Mouse (Mus musculus): ENCODE results near the gene Steap4. TPM values are rescaled to one million over a fixed set of nuclear protein-coding genes. Genes with fewer than 3 reads are reported as not detected.

The Steap4 gene
- polyA plus RNA-seq, 1 experiment from 2014 or later, result 0.12 TPM

DNA sequence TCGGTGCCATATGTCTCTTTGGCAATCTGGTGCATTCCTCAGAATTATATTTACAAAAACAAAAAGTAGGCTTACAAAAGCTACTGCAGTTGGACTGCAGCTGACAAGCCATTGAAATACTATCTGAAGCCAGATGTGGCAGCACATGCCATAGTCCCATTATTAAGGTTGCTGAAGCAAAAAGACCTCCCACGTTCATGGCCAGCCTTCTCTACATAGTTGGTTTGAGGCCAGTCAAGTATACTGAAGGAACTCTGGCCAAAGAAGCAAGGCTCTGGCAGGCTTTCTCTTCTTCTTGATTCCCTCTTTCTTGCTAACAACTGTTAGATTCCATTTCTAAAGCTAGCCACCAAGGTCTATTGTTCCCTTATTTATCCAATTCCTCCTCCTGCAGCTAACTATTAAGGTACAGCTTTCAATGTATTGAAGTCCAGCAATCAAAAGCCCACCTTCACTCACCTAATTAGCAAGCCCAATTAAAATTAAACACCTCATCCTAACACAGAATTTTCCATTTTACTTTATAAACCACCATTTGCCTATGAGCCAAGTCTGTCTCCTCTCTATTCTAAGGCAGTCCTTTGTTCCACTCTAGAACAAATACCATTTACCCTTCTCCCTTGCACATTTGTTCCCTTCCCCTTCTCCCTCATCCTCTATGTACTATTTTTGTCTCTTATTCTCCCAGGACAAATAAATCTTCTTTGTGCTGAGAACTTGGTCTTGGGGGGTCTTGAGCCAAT lies 26.2 kb upstream of the Steap4 start:
- WGBS, result 62% methylated on average over 2 of the region's 2 CpGs
- Histone ChIP-seq H3K27me3 (ENCODE audit: control insufficient read depth, insufficient read depth, low read length) (no peaks in the 10 kb centered on the region), H3K4me2 (no peak overlapping the region), H3K9me3 (ENCODE audit: control insufficient read depth, low read length) (no peaks in the 10 kb centered on the region), H3K9ac (ENCODE audit: low read length) (no peak overlapping the region), H3K4me1 (ENCODE audit: control insufficient read depth, insufficient read depth, low read length) (no peaks in the 10 kb centered on the region), H3K27ac (ENCODE audit: low read depth, low read length) (no peak overlapping the region), H3K36me3 (ENCODE audit: control insufficient read depth, insufficient read depth, low read length) (no peaks in the 10 kb centered on the region), H3K4me3 (ENCODE audit: low read depth, low read length) (no peak overlapping the region)
- no peak for DNase-seq (ENCODE audit: low spot score, missing footprints)
- no peak for ATAC-seq (ENCODE audit: low FRiP score)

DNA sequence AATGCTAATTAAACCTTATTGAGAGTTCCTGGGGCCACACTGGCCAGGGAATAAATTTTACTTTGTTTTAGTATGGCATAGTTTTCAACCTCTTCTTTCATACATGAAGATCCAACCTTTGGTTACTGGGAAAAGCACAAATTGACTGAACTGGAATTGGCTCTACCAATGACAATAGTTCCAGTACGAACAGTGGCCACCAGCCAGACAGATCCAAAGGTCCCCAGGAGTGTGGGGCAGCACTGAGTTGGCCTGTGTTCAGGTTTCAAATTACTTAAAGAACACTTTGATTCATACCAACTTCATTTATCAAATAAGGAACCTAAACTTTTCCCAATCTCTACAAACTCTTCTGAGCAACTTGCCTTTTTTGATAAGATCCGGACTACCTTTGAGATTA lies 5.4 kb upstream of the Steap4 start:
- ATAC-seq (ENCODE audit: low FRiP score) (no peak), DNase-seq (ENCODE audit: low spot score, missing footprints) (no peak)
- no peak overlapping the region for H3K9ac ChIP-seq (ENCODE audit: low read length)
- H3K27ac ChIP-seq (ENCODE audit: low read depth, low read length), result no peak overlapping the region
- H3K4me3 ChIP-seq (ENCODE audit: low read depth, low read length), result no peak overlapping the region
- H3K36me3 ChIP-seq (ENCODE audit: control insufficient read depth, insufficient read depth, low read length), result no peaks in the 10 kb centered on the region
- no peaks in the 10 kb centered on the region for H3K4me1 ChIP-seq (ENCODE audit: control insufficient read depth, insufficient read depth, low read length)
- WGBS, result 80% methylated on average over 2 of the region's 2 CpGs
- H3K4me2 ChIP-seq, result no peak overlapping the region
- H3K27me3 ChIP-seq (ENCODE audit: control insufficient read depth, insufficient read depth, low read length), result no peaks in the 10 kb centered on the region
- no peaks in the 10 kb centered on the region for H3K9me3 ChIP-seq (ENCODE audit: control insufficient read depth, low read length)

DNA sequence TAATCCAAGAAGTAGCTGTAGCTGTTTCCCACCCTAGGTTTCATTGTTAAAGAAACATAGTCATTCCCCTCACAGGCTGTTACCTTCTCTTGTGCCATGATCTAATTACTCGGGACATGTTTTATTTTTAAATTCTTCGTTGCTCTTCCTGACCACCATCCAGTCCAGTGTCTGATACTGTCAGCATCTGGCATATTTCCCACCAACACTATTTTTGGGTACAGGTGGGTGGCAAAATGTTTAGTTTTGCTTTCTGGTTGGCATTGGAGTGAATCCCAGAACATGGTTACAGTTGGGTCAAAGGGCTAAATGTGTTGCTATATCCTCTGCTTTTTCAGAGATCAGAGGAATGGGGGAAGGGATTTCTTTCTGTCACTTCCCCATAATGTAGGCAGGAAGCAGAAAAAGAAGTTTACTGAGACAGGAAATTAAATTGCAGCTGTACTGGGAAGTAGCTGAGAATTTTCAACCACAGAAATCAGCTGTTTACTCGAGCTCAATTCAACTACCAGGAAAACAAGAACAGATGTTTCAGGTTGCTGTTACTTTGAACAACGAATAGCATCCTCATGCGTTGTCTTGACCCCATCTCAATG lies 4.8 kb upstream of the Steap4 start:
- Histone ChIP-seq H3K4me1 (ENCODE audit: control insufficient read depth, insufficient read depth, low read length) (no peaks in the 10 kb centered on the region), H3K9me3 (ENCODE audit: control insufficient read depth, low read length) (no peaks in the 10 kb centered on the region), H3K4me2 (no peak overlapping the region), H3K36me3 (ENCODE audit: control insufficient read depth, insufficient read depth, low read length) (no peaks in the 10 kb centered on the region), H3K27me3 (ENCODE audit: control insufficient read depth, insufficient read depth, low read length) (no peaks in the 10 kb centered on the region), H3K27ac (ENCODE audit: low read depth, low read length) (no peak overlapping the region), H3K9ac (ENCODE audit: low read length) (no peak overlapping the region), H3K4me3 (ENCODE audit: low read depth, low read length) (no peak overlapping the region)
- DNase-seq (ENCODE audit: low spot score, missing footprints) (no peak), ATAC-seq (ENCODE audit: low FRiP score) (no peak)
- WGBS, result 72% methylated on average over 5 of the region's 5 CpGs

DNA sequence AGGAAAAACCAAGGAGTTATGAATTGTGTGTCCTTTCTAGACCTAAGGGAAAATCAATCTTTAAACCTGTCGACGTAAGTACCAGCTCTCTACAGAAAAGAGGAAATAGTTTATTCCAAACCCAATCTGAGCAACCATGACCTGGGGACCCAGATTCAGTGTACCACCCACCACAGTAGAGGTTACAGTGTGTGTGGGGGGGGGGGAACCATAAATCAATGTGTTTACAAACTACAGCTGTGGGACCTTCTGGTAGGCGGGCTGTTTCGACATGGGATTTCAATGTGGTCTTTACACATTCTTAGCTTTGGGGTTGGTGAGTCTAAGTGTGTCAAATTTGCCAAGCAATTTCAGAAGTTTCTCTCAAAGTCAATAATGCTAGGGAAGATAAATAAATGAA lies 2.2 kb upstream of the Steap4 start:
- ATAC-seq (ENCODE audit: low FRiP score) (no peak), DNase-seq (ENCODE audit: low spot score, missing footprints) (no peak)
- Histone ChIP-seq H3K4me1 (ENCODE audit: control insufficient read depth, insufficient read depth, low read length) (no peaks in the 10 kb centered on the region), H3K27ac (ENCODE audit: low read depth, low read length) (no peak overlapping the region), H3K4me2 (no peak overlapping the region), H3K9ac (ENCODE audit: low read length) (no peak overlapping the region), H3K4me3 (ENCODE audit: low read depth, low read length) (no peak overlapping the region), H3K27me3 (ENCODE audit: control insufficient read depth, insufficient read depth, low read length) (no peaks in the 10 kb centered on the region), H3K9me3 (ENCODE audit: control insufficient read depth, low read length) (no peaks in the 10 kb centered on the region), H3K36me3 (ENCODE audit: control insufficient read depth, insufficient read depth, low read length) (no peaks in the 10 kb centered on the region)
- 96% methylated on average over 4 of the region's 4 CpGs for WGBS

DNA sequence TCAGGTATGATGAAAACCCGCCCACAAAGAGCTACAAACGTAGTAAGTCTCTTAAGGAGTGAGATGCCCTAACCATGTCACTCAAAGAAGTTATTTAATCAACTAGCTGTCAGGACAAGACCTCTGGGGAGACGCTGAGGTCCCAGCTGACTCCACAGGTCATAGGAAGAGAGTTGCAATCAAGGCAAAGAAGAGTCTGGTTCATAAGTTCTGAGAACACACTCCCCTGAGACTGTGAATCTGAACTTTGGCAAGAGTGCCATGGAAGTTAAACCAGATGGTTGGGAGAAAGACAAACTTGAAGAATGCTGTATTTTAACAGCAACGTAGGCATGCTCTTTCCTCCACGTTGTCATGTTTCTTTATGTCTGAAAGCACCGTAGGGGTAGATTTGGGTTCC lies 971 bp upstream of the Steap4 start:
- Histone ChIP-seq H3K4me1 (ENCODE audit: control insufficient read depth, insufficient read depth, low read length) (no peaks in the 10 kb centered on the region), H3K4me3 (ENCODE audit: low read depth, low read length) (no peak overlapping the region), H3K27ac (ENCODE audit: low read depth, low read length) (no peak overlapping the region), H3K9ac (ENCODE audit: low read length) (no peak overlapping the region), H3K36me3 (ENCODE audit: control insufficient read depth, insufficient read depth, low read length) (no peaks in the 10 kb centered on the region), H3K9me3 (ENCODE audit: control insufficient read depth, low read length) (no peaks in the 10 kb centered on the region), H3K4me2 (no peak overlapping the region), H3K27me3 (ENCODE audit: control insufficient read depth, insufficient read depth, low read length) (no peaks in the 10 kb centered on the region)
- WGBS, result 89% methylated on average over 6 of the region's 6 CpGs
- ATAC-seq (ENCODE audit: low FRiP score) (no peak), DNase-seq (ENCODE audit: low spot score, missing footprints) (no peak)

DNA sequence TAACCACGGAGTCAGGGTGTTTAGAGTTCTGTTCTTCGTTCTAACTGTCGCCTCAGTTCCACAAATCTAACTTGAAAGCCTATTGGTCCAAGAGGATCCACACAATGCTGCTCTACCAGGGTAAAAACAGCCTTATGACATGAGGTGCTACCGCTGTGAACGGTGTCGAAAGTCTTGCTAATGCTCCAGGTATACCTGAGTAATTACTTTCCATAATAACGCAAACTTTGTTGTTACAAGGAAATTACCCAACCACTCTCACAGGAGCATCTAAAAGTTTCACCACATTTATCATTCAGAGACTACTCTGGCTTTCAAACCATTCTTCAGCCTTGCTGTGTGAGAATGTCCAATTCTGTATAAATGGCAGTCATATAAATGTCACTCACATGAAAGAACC lies 856 bp downstream of the Steap4 start:
- H3K4me2 ChIP-seq, result no peak overlapping the region
- ATAC-seq (ENCODE audit: low FRiP score) (no peak), DNase-seq (ENCODE audit: low spot score, missing footprints) (no peak)
- H3K4me1 ChIP-seq (ENCODE audit: control insufficient read depth, insufficient read depth, low read length), result no peaks in the 10 kb centered on the region
- H3K27ac ChIP-seq (ENCODE audit: low read depth, low read length), result no peak overlapping the region
- no peaks in the 10 kb centered on the region for H3K36me3 ChIP-seq (ENCODE audit: control insufficient read depth, insufficient read depth, low read length)
- no peaks in the 10 kb centered on the region for H3K9me3 ChIP-seq (ENCODE audit: control insufficient read depth, low read length)
- H3K9ac ChIP-seq (ENCODE audit: low read length), result no peak overlapping the region
- WGBS, result 85% methylated on average over 7 of the region's 7 CpGs
- H3K4me3 ChIP-seq (ENCODE audit: low read depth, low read length), result no peak overlapping the region
- no peaks in the 10 kb centered on the region for H3K27me3 ChIP-seq (ENCODE audit: control insufficient read depth, insufficient read depth, low read length)

DNA sequence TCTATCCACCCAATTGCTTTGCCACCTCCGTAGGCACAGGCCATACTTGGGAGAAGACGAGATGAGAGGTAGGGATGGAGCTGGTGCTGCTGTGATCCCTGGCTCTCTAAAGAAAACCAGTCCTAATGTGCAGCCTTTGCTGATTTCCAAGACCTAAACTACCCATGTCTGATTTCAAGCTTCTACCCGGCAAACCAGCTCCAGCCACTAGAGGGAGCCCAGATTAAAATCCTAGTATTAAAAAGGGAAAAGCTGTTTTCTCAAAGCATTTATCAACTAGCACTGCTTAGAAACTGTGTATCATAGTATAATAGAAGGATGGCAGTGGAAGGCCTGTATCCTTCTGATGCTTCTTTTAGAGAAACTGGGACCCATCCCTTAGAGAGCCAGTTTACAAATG lies 5.0 kb downstream of the Steap4 start:
- 35% methylated on average over 3 of the region's 3 CpGs for WGBS
- ATAC-seq (ENCODE audit: low FRiP score), result no peak

DNA sequence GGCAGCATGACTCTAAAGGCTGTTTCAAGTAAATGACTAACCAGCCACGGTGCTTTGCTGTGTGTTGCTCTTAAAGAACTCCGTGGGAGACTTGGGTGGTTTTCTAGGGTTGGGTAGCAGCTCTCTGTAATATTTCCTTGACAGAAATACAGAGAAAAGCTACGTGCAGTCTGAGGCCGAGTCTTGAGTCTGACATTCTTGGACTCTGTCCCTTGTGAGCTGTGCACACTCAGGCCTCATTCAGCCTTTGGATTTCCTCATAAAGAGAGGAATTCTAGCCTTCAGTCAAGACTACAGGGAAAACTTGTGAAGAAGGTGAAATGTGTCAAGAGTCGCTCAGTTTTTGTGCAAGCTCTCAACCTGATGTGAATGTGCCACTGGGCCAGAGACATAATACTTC lies 7.9 kb downstream of the Steap4 start:
- DNase-seq (ENCODE audit: low spot score, missing footprints) (no peak), ATAC-seq (ENCODE audit: low FRiP score) (no peak)
- H3K27ac ChIP-seq (ENCODE audit: low read depth, low read length), result no peak overlapping the region
- no peaks in the 10 kb centered on the region for H3K36me3 ChIP-seq (ENCODE audit: control insufficient read depth, insufficient read depth, low read length)
- H3K27me3 ChIP-seq (ENCODE audit: control insufficient read depth, insufficient read depth, low read length), result no peaks in the 10 kb centered on the region
- no peak overlapping the region for H3K4me3 ChIP-seq (ENCODE audit: low read depth, low read length)
- H3K9me3 ChIP-seq (ENCODE audit: control insufficient read depth, low read length), result no peaks in the 10 kb centered on the region
- no peak overlapping the region for H3K9ac ChIP-seq (ENCODE audit: low read length)
- H3K4me1 ChIP-seq (ENCODE audit: control insufficient read depth, insufficient read depth, low read length), result no peaks in the 10 kb centered on the region
- WGBS, result 85% methylated on average over 5 of the region's 5 CpGs
- no peak overlapping the region for H3K4me2 ChIP-seq

More for the DNA sequence above, 5.0 kb downstream of the Steap4 start:
- H3K4me1 ChIP-seq (ENCODE audit: control insufficient read depth, insufficient read depth, low read length), result no peaks in the 10 kb centered on the region
- H3K4me2 ChIP-seq, result no peak overlapping the region
- no peaks in the 10 kb centered on the region for H3K27me3 ChIP-seq (ENCODE audit: control insufficient read depth, insufficient read depth, low read length)
- no peak overlapping the region for H3K9ac ChIP-seq (ENCODE audit: low read length)
- DNase-seq (ENCODE audit: low spot score, missing footprints), result peak; percentile 89
- H3K27ac ChIP-seq (ENCODE audit: low read depth, low read length), result no peak overlapping the region
- no peak overlapping the region for H3K4me3 ChIP-seq (ENCODE audit: low read depth, low read length)
- no peaks in the 10 kb centered on the region for H3K9me3 ChIP-seq (ENCODE audit: control insufficient read depth, low read length)
- H3K36me3 ChIP-seq (ENCODE audit: control insufficient read depth, insufficient read depth, low read length), result no peaks in the 10 kb centered on the region

DNA sequence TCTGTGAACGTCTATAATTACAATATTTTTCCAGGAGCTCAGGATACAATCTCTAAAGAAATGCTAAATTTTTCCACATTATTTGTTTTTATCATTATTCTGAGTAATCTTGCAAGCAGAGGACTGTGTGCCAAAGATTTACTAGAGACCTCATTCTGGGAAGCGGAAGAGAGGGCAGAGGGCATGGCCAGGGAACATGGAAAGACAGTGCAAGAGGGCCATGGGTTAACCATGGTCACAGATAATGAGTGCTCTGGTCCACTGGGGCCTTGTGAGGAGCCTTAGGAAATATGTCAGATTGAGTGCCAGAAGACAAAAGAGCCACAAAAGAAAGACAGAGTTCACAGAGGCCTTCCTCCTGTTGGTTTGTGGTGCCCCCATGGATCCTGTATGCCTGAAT lies 12.0 kb downstream of the Steap4 start:
- Histone ChIP-seq H3K9ac (ENCODE audit: low read length) (no peak overlapping the region), H3K27ac (ENCODE audit: low read depth, low read length) (no peak overlapping the region), H3K4me3 (ENCODE audit: low read depth, low read length) (no peak overlapping the region), H3K4me1 (ENCODE audit: control insufficient read depth, insufficient read depth, low read length) (no peaks in the 10 kb centered on the region), H3K9me3 (ENCODE audit: control insufficient read depth, low read length) (no peaks in the 10 kb centered on the region), H3K27me3 (ENCODE audit: control insufficient read depth, insufficient read depth, low read length) (no peaks in the 10 kb centered on the region), H3K4me2 (no peak overlapping the region), H3K36me3 (ENCODE audit: control insufficient read depth, insufficient read depth, low read length) (no peaks in the 10 kb centered on the region)
- DNase-seq (ENCODE audit: low spot score, missing footprints) (no peak), ATAC-seq (ENCODE audit: low FRiP score) (no peak)
- WGBS, result 77% methylated on average over 2 of the region's 2 CpGs

Data from midbrain, embryonic 11.5 days (tissue).